Mouse (Mus musculus) urinary bladder, postnatal 36 days (tissue): ENCODE results near the gene Kmt2d.
A peak's percentile ranks its signal among the peaks of the same experiment; 100 is the strongest.
"Not testable (repeated sequence)": the region's sequence is repeated elsewhere in the genome, so short reads cannot be mapped to it uniquely, and the experiment has no call there.

Experiments
- DNase-seq, 2 experiments: peaks; one replicate each; pipeline ENCODE4 v3.0.0; 2022; ENCODE audit warnings: low spot score in 2 of 2, mixed read lengths in 1 of 2

The Kmt2d gene

GRCm38 (mm10) chr15:98832161-98833058 is 38.6 kb downstream of the Kmt2d start:
- DNase-seq = no peak

- DNase-seq = no peak
Measured at GRCm38 (mm10) chr15:98831684-98832035, 39.3 kb downstream of the Kmt2d start.

- DNase-seq = peak; percentile 97 to 98
Measured at GRCm38 (mm10) chr15:98830736-98831683, 40.0 kb downstream of the Kmt2d start, which contains the start of gene Prkag1. Prkag1 (minus strand) TSS chr15:98831521.

GRCm38 (mm10) chr15:98827611-98828011 is 43.4 kb downstream of the Kmt2d start:
- DNase-seq = no peak

GRCm38 (mm10) chr15:98823434-98823833 is 47.6 kb downstream of the Kmt2d start:
- no peak for DNase-seq

- no peak for DNase-seq
Measured at GRCm38 (mm10) chr15:98822147-98822546, 48.9 kb downstream of the Kmt2d start.

- DNase-seq = no peak
Measured at GRCm38 (mm10) chr15:98821403-98821802, 49.6 kb downstream of the Kmt2d start.

GRCm38 (mm10) chr15:98820937-98821336 is 50.1 kb downstream of the Kmt2d start:
- no peak for DNase-seq

GRCm38 (mm10) chr15:98818171-98818570 is 52.8 kb downstream of the Kmt2d start:
- no peak for DNase-seq

- no peak for DNase-seq
Measured at GRCm38 (mm10) chr15:98812741-98813424, 58.1 kb downstream of the Kmt2d start.

GRCm38 (mm10) chr15:98810212-98810611 is 60.8 kb downstream of the Kmt2d start:
- not testable (repeated sequence) for DNase-seq

- DNase-seq = no peak
Measured at GRCm38 (mm10) chr15:98809390-98809789, 61.6 kb downstream of the Kmt2d start, which contains the start of gene Ddn. Ddn (minus strand) TSS chr15:98809490.

GRCm38 (mm10) chr15:98808651-98809134 is 62.3 kb downstream of the Kmt2d start:
- DNase-seq = no peak

- DNase-seq = no peak
Measured at GRCm38 (mm10) chr15:98807895-98808650, 62.9 kb downstream of the Kmt2d start.

GRCm38 (mm10) chr15:98806809-98807770 is 63.9 kb downstream of the Kmt2d start:
- no peak for DNase-seq

GRCm38 (mm10) chr15:98806071-98806808 is 64.8 kb downstream of the Kmt2d start:
- no peak for DNase-seq

- peak; percentile 46 to 69 for DNase-seq
Measured at GRCm38 (mm10) chr15:98805324-98806040, 65.5 kb downstream of the Kmt2d start.

GRCm38 (mm10) chr15:98804054-98804453 is 67.0 kb downstream of the Kmt2d start:
- peak; percentile 74 to 80 for DNase-seq
